Mouse (Mus musculus) erythroblast, embryonic 14.5 days (primary cell): ENCODE measurements around the gene Gm49337.

Source experiments
- GATA1 ChIP-seq: IDR thresholded peaks from 2 replicates; pipeline ENCODE4 v1.6.1; 2012; ENCODE audit warnings: low read length, inconsistent platforms, mixed read lengths
- TAL1 ChIP-seq: IDR thresholded peaks from 3 replicates; pipeline ENCODE4 v1.6.1; 2012; ENCODE audit warnings: low read length, inconsistent platforms, mixed read lengths

- TF ChIP-seq TAL1 (no peak), GATA1 (no peak)
These were observed 4.4 kb upstream of the Gm49337 start for GRCm38 (mm10) chr4:116168617-116169352.
